Mouse (Mus musculus): ENCODE measurements around the gene Pomgnt1.

- no peak for TF ChIP-seq CTCF (IDR thresholded peaks at IDR 0.05)
- no peak for TF ChIP-seq EP300 (IDR thresholded peaks at IDR 0.05)
Measured at GRCm38 (mm10) chr4:116206531-116206930, 82.9 kb downstream of the Pomgnt1 start.
